Mouse (Mus musculus) NIH3T3 (cell line): Measurements from ENCODE around the gene Apod.

Experiments
- DNase-seq: peaks from one replicate; pipeline ENCODE4 v3.0.0-alpha.2; 2012; ENCODE audit warnings: low read depth

Gene Apod

DNA sequence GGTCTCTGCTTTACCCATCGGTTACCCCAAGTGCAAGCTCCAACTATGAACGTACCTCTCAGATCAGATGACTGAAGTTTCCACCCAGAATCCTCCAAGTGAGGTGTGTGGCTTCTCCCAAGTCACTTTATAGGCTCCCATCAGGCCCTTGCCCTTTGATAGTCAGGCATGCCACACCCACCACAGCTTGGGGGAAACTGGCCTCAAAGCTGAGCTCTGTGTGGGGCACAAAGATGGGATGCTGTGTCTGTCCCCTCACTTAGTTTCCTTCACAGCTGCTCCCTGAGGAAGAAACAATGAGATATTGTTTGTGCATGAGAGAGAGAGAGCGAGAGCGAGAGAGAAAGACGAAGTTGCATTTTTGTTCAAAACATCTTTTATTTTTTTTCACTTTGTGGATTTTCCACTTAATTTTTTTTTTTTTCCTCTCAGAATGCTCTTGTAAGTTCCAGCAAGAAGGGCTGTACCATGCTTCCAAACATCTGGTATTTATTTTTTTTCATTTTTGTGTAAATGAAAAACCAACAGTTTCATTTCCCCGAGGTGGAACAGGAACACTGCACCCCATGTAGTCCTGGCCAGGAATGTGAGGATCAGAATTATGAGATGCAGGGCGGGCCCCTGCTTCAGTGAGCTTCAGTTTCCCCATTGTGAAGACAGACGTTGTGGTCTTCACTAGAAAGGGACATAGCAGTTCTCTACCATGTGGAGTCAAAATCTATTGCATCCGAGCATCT lies at the start of gene Apod:
Gene Apod, minus strand, starts transcription at position 312 of the 737 bp plus-strand sequence.
- DNase-seq = peak; percentile 64

DNA sequence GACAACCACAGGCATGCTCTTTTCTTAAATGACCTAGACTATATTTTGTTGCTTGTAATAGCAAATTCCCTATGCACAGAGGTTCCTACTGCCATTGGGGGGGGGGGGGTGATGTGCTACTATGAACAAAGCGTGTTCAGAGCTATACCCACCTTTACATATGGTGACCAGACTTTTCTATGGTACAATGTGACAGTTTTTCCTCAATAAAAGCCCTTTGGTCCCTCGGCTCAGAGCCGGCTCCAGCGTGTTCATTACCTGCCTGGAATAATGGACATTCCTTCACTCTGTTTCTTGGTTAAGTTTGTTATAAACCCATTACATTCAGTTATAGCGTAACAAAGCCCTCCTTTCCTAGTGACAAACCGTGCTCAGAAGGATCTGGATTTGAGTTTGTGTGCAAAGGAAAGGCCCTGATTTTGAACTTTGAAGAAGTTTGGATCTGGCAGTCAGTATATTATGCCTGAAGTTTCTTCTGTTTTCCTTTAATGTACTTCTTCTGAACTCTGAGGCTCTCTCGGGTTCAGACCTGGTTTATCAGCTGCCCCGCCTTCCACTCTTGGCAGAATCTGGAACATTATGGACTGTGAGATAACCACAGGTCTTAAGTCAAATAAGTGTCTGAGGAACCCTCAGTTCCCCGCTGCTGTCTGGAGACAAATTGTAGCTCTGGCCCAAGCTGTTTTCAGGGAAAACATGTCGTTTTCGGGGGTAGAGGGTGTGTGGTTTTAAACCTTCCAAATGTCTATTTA lies 49.3 kb upstream of the Apod start:
- no peak for DNase-seq

DNA sequence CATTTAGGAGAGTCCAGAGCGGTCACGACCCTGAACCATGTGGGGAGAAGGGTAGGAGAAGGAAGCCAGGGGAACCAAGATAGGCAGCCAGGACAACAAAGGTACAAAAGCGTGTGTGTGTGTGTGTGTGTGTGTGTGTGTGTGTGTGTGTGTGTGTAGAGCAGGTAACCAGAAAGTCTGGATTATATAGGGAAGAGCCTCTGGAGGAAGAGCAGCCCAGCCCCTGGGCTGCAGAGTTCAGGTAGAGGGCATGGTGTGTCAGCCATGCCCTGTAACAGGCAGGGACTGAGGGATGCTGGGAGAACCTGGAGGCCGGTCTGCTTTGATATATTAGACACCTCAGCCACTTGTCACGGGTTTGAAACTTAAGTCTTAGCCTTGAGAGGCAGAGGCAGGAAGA lies 44.9 kb upstream of the Apod start:
- DNase-seq = no peak

DNA sequence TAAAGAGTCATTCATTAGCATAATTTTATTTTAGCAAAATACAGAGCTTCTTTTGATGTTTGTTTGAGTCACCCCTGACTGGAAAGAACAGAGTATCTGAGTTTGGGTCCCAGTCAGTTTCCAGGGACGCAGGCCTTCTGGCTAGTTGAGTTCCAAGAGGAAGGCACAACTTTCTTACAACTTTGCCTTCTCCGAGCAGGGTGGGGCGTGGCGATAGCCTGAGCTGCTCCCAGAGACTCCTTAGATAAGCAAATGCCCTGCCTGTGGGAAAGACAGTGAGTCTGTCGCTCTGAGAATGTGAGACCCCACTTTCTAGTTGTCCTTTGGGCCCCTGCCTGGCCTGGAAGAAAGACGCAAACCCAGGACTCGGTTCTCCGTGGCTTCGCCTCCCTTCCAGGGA lies 44.4 kb upstream of the Apod start:
- no peak for DNase-seq

DNA sequence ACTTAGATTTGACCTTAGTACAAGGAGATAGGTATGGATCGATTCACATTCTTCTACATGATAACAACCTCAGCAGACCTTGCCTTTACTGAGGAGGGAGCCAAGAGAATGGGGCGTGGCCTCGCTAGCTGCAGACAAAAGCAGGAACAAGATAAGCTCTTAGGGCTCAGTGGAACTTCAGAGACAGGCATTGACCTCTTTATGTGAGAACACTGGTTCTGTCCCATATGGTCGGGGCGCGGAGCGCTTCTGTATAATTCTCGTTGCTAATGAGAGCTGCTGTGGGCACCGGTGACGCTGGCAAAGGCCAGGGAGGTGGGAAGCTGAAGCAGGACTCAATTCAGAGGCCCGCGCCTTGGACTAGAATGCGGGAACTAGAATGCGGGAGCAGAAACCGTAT lies 44.0 kb upstream of the Apod start:
- no peak for DNase-seq

DNA sequence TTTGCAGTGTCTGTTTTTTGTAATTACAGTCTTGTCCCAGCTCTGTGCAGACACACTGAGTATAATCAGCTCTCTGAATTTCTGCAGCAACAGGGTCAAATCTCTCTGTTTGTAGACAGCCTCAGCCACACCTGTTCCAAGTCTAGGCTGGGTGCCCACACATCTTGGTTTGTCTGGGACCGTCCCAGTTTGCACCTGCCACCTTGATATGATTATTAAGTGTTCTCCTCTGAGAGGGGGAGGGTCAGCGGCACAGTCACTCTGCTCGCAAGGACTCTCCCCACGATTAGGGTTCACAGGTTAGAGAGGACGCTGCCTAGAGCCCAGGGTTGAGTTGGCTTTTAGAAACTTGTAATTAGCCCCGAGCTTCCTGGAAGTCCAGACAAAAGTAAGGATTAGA lies 41.3 kb upstream of the Apod start:
- DNase-seq = no peak

DNA sequence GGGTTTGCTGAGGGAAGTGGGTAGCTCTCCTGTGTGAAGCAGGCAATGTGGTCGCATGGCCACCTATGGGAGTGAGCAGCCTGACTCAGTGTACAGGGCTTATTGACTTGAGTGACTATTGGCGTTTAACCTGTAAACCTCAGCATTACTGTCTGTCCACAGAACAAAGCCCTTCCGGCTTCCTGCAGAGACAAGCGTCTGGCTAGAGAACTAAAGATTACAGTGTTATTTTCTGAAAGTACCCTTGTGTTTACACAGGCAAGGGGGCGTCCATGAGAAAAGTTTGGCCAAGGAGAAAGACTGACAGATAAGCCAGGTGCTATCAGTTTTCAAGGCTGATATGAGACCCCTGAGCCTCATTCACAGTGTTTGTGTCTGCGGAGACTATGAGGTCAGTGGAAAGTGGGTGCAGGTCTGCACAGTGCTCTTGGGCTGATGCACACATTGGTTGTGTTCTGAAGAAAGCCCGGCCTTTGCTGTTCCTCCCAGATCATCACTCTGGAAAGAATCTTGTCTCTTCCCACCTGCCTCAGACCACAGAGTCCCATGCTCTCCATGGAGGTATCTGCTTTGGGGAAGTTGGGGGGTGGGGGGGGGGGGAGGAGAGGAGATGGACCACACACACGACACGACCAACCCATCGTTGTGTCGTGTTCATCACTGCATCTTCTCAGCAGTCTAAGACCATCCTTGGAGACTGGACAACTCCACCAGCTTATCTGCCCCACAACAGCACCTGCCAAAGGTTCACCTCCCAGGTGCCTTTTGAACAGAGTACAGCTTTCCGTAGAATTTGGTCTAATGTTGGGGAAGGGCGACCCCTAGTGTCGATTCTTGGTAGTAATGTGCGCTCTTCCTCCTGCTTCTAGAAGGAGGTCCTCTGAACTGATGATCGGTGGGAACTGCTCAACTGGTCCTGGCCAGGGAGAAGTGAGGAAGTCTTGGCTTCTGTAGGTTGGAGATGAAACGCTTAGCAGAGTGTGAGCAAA lies 40.0 kb upstream of the Apod start:
- peak; percentile 88 for DNase-seq

DNA sequence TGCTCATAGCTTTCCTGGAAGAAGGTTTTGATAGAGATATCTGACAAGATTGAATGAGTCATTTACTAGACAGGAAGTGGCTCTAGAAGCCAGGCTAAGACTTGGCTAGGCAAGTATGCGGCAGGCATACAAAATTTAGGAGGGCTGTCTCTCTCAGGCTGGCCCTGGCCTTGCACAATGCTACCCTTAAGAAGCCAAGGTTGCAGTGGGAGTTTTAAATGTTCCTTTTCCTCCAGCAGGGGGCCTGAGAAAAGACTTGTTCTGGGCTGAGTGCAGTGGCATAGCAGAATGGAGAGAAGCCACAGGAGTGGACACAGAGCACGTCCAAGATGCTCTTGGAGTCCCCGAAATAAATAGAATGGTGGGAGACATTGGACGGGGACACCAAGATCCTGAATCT lies 38.4 kb upstream of the Apod start:
- DNase-seq = peak; percentile 78

DNA sequence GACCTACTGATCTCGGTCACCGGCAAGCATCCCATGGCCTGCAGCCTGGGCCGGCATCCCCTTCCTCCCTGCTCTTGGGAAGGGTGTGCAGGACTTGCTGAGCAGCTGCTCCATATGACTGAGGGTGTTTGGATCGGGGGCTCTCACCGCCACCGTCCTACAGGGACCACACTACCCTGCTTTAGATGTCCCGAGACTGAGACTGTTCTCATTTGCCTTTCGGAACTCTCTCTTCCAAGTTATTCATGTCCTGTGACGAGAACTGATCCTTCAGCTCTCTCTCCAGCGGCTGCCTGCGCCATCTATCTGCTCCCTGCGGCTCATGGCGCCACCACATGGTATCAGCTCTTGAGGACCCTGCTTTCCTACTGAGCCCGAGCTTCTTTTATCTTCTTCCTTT lies 33.0 kb upstream of the Apod start:
- peak; percentile 60 for DNase-seq

DNA sequence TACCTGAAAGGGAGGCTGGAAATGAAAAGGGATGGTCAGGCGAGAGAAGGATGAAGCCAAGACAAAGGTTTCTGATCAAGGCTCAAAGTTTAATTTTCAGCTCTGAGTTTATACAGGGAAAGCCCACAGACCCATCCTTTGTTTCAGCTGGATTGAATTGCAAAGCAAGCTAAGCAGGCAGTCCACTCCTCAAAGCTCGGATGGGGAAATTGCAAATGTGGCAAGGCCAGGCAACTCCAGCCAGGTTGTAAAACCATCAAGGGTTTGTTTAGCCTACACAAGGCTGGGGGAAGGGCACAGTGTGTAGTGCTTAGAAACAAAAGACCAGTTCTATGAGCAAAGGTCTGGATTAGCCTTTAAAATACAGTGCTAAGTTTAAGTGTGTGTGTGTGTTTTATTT lies 28.4 kb upstream of the Apod start:
- no peak for DNase-seq

DNA sequence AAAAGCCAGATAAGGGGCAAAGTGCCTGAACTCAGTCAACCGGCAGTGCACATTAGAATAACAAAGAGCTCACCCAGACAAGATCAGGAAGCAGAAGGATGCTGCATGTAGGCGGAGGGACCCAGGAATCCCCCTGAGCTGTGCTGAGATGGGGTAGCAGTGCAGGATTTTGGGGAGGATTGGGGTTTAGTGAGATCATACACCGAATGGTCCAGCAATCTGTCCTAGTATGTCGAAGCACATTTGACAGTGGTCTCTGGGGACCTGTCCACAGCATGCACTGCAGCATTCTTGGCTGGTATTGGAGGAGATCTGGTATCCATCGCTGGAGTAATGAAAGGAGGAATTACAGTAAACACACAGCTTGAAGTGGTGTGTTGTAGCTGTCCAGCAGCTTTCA lies 27.9 kb upstream of the Apod start:
- peak; percentile 50 for DNase-seq

DNA sequence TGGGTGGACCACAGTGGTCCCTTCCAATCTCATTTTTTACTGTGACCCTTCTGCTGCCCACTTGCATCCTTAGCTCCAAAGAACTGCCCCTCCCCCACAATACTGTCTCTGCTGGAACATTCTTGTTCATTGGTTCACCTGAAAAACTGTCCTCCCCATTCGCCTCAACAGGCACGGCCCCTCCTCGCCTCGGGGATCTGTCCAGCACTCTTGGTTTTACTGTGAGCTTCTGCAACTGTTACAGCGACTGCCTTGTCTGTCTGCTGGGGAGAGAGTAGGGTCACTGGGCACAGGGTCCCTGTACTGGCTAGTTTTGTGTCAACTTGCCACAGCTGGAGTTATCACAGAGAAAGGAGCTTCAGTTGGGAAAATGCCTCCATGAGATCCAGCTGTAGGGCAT lies 24.7 kb upstream of the Apod start:
- no peak for DNase-seq

DNA sequence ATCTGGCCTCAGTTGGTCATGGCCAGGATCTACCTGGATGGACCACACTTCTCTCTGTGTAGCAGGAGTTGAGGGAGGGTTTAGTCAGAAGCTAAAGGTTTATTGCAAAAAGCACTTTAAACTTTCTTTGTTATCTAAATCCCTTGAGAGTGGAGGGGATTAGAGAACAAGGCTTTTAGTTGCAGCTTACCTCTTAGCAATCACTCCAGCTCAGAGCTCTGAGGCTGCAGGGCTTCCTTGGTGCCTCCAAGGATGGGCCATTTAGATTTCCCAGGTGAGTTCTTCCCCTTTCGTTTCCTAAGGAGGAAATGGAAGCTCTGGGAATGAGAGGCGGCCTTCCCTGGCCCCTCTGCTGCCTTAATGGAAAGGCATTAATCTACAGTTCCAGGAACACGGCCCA lies 23.3 kb upstream of the Apod start:
- no peak for DNase-seq

DNA sequence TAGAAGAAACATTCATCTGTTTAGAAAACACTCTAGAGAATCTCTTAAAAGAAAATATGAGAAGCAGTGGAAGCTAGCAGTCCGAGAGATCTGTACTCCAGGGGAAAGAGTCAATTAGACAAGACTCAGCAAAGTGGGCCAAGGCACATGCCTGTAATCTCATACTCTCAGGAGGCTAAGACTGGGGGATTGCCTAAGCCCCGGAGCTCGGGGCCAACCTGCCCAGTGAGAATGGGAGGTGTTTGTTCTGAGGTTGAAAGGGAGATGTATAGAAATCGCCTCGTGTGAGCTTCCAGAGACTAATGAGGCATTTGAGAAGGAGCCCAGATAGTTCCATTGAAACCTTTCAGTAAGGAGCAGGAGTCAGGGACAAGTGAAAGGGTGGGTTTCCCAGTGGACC lies 20.2 kb upstream of the Apod start:
- peak; percentile 24 for DNase-seq

DNA sequence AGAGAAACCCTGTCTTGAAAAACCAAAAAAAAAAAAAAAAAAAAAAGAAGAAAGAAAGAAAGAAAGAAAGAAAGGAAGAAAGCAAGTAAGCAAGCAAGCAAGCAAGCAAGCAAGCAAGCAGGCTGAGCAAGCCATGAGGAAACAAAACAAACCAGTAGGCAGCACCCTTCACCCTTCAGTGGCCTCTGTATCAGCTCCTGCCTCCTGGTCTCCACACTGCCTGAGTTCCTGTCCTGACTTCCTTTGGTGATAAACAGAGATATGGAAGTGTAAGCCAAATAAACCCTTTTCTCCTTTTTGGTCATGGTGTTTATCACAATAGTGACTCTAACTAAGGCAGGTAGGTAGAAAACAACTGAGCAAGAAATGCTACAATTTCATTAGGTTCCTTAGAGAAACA lies 18.0 kb upstream of the Apod start:
- no peak for DNase-seq

DNA sequence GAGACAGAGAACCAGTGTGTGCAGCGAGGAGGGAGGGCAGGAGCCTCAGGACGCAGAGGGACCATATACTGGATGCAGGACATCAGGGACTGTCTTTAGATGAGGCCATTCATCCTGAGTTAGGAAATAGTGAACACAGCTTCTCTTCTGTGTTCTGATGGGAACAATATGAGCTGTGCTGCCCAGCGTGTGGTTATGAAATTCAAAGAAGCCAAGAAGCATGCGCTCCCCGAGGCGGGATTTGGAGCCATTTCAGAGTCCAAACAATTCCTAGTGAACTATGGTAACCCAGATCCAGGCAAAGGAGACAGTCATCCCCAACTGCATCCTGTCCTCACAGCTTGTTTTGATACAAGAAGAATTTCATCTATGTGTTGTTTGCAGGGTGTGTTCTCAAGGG lies 16.4 kb upstream of the Apod start:
- peak; percentile 48 for DNase-seq

DNA sequence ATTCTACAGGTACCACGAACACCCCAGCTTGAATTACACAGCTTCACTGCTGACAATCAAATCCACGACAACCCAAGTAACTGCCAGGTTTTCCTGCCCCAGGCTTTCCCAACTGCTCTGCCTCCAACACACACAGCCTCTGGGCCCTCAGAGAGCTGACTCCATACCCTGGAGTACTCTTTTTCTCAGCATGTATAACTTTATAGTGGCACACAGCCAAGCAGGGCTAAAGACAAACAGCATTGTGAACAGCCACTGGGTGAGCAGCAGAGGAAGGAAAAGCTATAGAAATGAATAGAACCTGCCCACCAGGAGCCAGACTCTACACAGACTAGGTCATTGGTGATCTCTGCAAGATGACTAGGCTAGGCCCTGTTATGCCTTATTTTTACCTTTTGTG lies 15.1 kb upstream of the Apod start:
- DNase-seq = peak; percentile 48

DNA sequence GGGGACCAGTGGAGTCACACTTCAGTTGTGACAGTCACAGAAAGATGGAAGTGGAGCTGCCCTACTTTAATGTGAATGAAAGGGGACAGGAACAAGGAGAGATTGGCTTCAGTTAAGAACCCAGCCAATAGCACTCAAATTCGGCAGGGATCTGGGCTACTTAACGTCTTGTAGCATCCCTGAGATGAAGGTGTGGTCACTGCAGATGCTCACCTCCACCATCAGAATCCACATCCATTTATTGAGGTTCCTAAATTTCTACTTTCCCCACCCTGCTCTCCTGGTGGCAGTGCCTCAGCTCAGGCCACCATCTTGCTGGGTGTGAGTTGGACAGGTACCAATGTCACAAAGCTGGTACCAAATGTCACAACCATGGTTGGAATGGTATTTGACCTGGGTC lies 13.3 kb upstream of the Apod start:
- DNase-seq = no peak

DNA sequence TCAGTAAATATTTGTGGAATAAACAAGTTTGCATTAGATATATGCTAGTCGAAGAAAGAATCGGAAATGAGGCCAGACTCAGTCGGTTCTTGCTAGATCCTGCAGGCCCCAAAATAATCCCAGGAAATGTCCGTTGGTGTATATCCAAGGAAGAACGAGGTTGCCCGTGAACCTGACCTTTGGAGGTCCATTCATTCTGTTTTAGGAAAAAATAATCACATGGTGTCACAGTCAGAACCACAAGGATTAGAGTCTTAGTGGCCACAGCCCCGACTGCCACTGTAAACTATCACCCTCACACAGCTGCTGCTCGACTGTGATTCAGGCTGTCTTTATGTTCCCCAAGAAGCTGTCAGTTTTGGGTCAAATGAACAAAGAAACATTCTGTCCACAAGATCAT lies 12.8 kb upstream of the Apod start:
- no peak for DNase-seq

DNA sequence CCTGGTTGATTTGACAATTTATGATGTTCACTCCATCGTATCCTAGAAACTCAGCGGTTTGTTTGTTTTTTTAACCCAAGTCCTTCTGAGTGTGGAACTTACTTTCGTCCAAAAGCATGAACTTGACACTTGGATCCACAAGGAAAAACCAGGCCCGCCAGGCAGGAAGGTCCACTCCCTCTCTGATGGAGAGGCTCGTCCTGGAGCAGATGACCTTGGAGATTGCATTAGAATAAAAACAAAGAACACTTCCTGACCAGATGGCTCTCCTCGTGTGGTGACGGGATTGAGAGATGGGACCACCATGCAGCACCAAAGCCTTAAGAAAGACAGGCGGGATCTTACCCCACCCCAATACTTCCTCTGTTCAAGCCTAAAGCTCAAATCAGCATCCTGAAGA lies 12.1 kb upstream of the Apod start:
- DNase-seq = no peak

DNA sequence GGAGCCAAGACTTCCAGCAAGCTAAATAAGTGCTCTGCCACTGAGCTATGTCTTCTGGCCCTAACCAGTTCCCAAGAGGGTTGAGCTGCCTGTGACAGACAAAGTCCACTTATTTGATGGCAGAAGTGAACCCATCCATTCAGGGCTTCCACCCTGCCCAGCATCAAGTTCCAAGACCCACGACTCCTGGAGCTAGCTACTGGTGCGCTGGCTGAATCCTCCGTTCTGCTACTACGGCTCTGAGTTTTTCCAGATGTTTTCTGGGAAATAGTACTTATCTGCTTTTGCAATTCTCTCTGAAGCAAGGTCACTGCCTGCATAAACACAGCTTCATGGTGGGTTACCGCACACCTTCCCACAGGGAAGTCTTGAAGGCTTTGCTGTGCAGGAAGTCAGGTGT lies 11.4 kb upstream of the Apod start:
- no peak for DNase-seq

DNA sequence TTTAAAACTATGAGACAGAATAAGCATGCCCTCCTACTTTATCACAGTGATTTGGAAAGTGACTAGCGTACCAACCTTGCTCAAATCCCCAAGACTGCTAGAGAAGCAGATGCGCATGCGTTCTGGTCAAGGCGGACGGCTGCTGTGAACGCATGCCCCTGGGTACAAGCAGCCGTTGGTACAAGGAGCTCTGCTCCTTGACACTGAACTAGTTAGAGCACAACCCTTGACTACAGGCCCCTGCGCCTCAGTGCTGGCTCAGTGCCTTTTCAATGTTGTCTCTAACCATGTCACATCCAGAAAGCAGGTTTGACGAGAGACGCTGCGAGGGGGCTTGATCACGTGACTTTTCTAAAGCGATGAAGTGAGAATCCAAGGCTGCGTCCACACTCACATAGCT lies 10.5 kb upstream of the Apod start:
- no peak for DNase-seq

DNA sequence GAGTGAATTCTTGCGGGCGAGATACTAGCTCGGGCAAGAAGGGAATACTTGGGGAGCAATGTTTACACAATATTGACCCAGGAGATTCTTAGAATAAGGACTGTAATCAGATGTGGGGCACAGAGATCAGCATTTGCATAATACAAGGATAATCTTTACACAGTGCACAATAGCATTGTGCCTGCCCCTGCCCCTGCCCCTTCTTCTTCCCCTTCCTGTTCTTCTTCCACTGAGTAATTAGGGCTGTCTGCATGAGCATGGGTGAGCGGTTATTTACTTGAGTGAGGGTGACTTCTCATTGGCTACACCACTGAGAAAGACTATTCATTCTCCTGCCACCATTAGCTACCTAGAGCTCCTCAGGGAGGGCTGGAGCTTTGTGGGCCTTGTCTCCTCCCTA lies 6.9 kb upstream of the Apod start:
- no peak for DNase-seq
